Mouse (Mus musculus): Measurements from ENCODE around the gene Rnf5.

- TF ChIP-seq CTCF (IDR thresholded peaks at IDR 0.05; ENCODE audit: borderline replicate concordance, extremely low read depth, insufficient read depth, insufficient read length) (no peak), POLR2A (IDR thresholded peaks at IDR 0.05; ENCODE audit: borderline replicate concordance, extremely low read depth, insufficient read depth, insufficient read length, poor library complexity, severe bottlenecking) (peak; percentile 90)
Measured at GRCm38 (mm10) chr17:34591994-34592375, 11.5 kb downstream of the Rnf5 start.

All from brain, embryonic 14.5 days (tissue).